Mouse (Mus musculus): ENCODE measurements at regions not wholly inside any gene's neighbourhood (a gene's known extent, or its start where the extent isn't known, plus 50 kb on each side); places are given as distances from the start of the nearest gene placed in this dataset.

GRCm38 (mm10) chr6:51380275-51380575 is 52.2 kb upstream of the Nfe2l3 start:
- DNase-seq (ENCODE audit: low read depth, low spot score) = no peak
- WGBS = 78% methylated on average over 4 of the region's 4 CpGs

GRCm38 (mm10) chr6:51381465-51381864 is 51.0 kb upstream of the Nfe2l3 start:
- WGBS = 37% methylated on average over 9 of the region's 9 CpGs
- no peak for DNase-seq (ENCODE audit: low read depth, low spot score)
